Mouse (Mus musculus): ENCODE measurements around the gene Hspa1l.
A peak's percentile ranks its signal among the peaks of the same experiment; 100 is the strongest.
"Not testable (repeated sequence)": the region's sequence is repeated elsewhere in the genome, so short reads cannot be mapped to it uniquely, and the experiment has no call there.

Hspa1l gene

GRCm38 (mm10) chr17:34972069-34972749 is at the start of gene Hspa1l, which contains the start of gene Hspa1a:
Gene Hspa1l (plus strand): TSS chr17:34972703.
Gene Hspa1a (minus strand): TSS chr17:34972156.
- peak; percentile 86 for DNase-seq

- DNase-seq: no peak
These were observed 49.6 kb upstream of the Hspa1l start for GRCm38 (mm10) chr17:34922939-34923338.

DNA sequence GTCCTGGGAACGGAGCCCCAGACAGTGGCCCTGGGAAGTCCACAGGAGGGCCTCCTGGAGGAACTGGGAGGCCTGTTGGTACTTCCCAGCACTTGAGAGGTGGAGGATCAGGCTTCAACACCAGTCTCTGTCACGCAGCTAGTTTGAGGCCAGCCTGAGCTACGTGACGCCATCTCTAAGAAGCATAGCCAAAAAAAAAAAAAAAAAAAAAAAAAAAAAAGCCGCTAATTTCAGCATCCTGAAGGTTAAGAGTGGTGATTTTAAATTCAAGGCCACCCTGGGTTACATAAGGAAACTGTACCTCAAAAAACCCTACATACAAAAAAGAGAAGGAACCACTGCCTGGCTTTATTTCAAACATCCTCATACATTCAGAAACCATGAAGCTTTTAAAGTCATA is 48.2 kb upstream of the Hspa1l start:
- DNase-seq: no peak

DNA sequence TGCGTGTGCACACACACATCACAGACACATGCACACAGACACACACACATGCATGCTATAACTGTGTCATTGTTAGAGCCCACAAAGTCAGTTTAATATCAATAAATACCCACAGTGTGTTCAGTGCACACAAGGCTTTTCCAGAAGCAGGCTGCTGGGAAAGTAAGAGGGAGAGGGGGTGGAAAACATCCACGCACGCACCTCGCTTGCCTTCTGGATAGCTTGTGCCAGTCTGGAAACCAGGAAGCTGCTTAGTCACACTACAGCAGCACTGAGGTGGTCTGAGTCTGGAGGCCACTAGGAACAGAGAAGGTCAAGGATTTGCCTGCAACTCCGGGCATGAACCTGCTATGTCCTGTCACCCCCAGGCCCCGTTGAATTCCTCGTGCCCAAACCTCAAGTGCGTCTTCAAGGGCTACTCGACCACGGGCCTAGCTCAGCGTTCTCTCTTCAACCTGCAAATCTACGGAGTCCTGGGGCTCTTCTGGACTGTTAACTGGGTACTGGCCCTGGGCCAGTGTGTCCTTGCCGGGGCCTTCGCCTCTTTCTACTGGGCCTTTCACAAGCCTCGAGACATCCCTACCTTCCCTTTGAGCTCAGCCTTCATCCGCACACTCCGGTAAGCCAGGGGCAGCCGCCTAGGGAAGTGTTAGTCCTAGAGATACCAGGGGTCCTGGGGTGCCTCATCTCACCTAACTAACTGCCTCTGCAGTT is 45.0 kb upstream of the Hspa1l start:
- DNase-seq: no peak

DNA sequence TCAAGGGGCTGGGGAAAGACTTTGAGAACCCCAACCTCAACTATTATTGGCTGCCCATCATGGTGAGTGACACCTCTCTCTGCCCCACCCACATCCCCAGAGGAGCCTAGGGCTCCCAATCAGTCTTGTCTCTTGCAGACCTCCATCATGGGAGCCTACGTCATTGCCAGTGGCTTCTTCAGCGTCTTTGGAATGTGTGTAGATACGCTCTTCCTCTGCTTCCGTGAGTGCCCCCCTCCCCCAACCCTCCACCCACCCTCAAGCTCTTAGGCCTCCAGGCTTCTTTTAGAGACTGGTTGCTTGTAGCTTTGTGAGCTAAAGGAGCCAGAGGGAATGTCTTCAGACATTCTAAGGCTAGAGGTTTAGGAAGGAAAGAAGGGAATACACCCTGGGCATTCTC is 43.7 kb upstream of the Hspa1l start:
- DNase-seq: no peak

- peak; percentile 99 for DNase-seq
These were observed 41.3 kb upstream of the Hspa1l start, which contains the start of gene Neu1 for GRCm38 (mm10) chr17:34931061-34931734. Gene Neu1 (plus strand): TSS chr17:34931253.

DNA sequence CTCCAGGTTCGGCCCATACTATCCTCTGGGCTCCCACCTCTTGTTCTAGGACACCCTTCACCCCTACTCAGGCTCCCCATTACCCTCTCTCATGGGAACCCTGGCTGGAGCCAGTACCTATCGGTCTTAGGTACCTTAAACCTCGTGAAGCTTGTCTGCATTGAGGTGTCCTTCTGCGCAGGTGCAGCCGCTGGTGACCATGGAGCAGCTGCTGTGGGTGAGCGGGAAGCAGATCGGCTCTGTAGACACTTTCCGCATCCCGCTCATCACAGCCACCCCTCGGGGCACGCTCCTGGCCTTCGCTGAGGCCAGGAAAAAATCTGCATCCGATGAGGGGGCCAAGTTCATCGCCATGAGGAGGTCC is 40.8 kb upstream of the Hspa1l start:
- DNase-seq: peak; percentile 68

DNA sequence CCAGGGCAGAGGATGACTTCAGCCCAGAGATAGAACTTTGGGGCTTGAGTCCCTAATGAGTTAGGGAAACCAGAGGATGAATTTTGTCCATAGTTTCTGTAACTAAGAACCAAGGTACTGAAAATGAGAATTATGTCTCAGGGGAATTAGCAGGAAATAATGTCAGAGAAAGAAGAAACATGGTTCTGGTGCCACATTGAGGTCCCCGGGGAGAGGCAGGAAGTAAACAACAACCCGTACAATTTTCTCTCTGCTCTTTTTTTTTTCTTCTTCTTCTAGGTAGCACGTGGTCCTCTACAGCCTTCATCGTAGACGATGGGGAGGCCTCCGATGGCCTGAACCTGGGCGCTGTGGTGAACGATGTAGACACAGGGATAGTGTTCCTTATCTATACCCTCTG is 40.2 kb upstream of the Hspa1l start:
- DNase-seq: no peak

- DNase-seq: peak; percentile 24
These were observed 38.5 kb upstream of the Hspa1l start for GRCm38 (mm10) chr17:34934031-34934430.

GRCm38 (mm10) chr17:34934830-34935229 is 37.7 kb upstream of the Hspa1l start:
- DNase-seq: no peak

GRCm38 (mm10) chr17:34937960-34938505 is 34.5 kb upstream of the Hspa1l start:
- no peak for DNase-seq

DNA sequence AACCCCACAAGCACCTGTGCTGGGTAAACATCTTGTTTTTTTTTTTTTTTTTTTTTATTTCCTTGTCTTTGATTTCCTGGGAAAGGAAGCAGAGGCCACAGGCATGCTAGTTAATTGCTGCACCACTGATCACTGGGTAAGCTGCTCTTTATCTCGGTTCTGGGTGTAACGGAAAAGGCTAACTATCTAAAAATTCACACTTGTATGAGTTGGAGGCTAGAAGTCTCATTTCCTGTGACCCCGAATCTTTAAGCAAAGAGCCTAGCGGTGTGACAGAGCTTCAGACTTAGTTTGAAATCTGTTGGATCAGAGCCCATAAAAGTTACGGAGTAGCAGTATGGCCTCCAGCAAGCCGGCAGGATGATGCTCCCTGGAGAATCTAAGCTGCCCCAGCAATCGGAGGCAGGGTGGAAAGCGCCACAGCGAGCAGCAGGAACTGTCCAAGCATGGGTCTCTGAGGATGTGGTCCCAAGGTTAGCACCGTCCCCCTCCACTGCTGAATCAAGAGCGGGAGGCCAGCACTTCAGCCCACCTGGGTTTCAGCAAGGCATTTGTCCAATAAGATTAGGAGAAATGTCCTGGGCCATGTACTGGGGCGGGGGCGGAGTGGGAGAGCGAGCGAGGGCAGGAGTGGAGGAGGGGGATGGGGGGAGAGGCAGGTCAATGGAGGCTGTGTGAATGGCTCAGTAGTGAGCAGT is 31.0 kb upstream of the Hspa1l start:
- DNase-seq: no peak

GRCm38 (mm10) chr17:34943128-34943815 is 29.2 kb upstream of the Hspa1l start:
- no peak for DNase-seq

- no peak for DNase-seq
These were observed 28.1 kb upstream of the Hspa1l start for GRCm38 (mm10) chr17:34944362-34944761.

- no peak for DNase-seq
These were observed 25.9 kb upstream of the Hspa1l start for GRCm38 (mm10) chr17:34946486-34947140.

DNA sequence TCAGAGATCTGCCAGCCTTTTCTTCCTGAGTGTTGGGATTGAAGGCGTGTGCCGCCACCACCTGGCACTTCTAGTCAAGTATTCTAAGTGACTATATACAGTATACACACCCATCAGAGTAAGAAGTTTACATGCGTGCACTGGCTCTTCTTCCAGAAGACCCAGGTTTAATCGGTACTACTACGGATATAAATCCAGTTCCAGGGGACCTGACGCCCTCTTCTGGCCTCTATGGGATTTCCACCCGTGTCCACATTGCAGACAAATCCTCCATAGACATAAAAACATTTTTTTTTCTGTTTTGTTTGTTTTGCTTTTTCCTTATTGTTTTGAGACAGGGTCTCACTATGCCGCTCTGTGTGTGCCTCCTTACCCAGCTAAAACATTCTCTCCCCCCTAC is 24.9 kb upstream of the Hspa1l start:
- DNase-seq: no peak

DNA sequence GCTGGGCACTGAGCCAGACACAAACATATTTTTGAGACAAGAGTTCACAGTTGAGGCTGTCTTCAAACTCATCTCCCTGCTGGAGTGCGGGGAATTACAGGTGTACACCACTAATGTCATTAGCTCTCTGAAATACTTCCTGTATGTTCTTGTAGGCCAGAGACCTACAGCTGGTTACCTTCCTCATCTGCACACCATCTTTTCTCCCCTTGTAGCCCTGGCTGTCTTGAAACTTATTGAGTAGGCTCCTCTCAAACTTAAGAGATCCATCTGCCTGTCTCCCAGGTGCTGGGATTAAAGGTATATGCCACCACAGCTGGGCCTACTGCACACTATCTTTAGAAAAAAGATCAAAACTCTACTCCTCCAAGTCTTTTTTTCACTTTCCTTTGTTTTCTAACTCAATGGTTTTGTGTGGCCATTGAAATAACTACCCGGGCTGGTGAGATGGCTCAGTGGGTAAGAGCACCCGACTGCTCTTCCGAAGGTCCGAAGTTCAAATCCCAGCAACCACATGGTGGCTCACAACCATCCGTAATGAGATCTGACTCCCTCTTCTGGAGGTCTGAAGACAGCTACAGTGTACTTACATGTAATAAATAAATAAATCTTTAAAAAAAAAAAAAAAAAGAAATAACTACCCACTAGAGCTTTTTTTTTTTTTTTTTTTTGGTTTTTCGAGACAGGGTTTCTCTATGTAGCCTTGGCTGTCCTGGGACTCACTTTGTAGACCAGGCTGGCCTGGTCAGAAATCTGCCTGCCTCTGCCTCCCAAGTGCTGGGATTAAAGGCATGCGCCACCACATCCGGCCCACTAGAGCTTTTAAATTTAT is 23.6 kb upstream of the Hspa1l start:
- DNase-seq: not testable (repeated sequence)

GRCm38 (mm10) chr17:34949553-34949969 is 22.9 kb upstream of the Hspa1l start:
- no peak for DNase-seq

GRCm38 (mm10) chr17:34950514-34951455 is 21.7 kb upstream of the Hspa1l start:
- peak; percentile 20 for DNase-seq

All from cerebellum, adult 9-11 months (tissue).